Mouse (Mus musculus): ENCODE data around the gene Mfsd11.
"Not testable (repeated sequence)": the region's sequence is repeated elsewhere in the genome, so short reads cannot be mapped to it uniquely, and the experiment has no call there.

Mfsd11 gene

GRCm38 (mm10) chr11:116819932-116820593 is 32.2 kb upstream of the Mfsd11 start:
- no peak for ATAC-seq (ENCODE audit: insufficient number of reproducible peaks, low FRiP score, low TSS enrichment)

GRCm38 (mm10) chr11:116821057-116821940 is 30.9 kb upstream of the Mfsd11 start:
- no peak for ATAC-seq (ENCODE audit: insufficient number of reproducible peaks, low FRiP score, low TSS enrichment)

- ATAC-seq (ENCODE audit: insufficient number of reproducible peaks, low FRiP score, low TSS enrichment): no peak
Observed at GRCm38 (mm10) chr11:116822215-116822614, 30.0 kb upstream of the Mfsd11 start.

GRCm38 (mm10) chr11:116822626-116823025 is 29.6 kb upstream of the Mfsd11 start:
- ATAC-seq (ENCODE audit: insufficient number of reproducible peaks, low FRiP score, low TSS enrichment): no peak

DNA sequence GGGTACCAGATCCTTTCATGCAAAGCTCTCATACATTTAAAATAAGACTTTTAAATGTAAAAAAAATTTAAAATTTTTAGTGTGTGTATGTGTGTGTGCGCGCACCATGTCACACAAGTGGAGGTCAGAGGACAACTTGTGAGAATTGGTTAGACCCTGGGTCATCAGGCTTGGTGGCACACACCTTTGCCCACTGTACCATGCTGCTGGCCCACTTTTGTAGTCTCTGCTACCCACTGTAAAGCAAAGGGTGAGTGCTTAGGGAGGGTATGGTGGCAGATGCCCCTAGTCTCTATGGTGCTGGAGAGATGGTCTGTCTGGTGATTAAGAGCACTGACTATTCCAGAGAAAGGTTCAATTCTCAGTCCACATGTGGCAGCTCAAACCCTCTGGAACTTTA is 29.0 kb upstream of the Mfsd11 start:
- no peak for ATAC-seq (ENCODE audit: insufficient number of reproducible peaks, low FRiP score, low TSS enrichment)

DNA sequence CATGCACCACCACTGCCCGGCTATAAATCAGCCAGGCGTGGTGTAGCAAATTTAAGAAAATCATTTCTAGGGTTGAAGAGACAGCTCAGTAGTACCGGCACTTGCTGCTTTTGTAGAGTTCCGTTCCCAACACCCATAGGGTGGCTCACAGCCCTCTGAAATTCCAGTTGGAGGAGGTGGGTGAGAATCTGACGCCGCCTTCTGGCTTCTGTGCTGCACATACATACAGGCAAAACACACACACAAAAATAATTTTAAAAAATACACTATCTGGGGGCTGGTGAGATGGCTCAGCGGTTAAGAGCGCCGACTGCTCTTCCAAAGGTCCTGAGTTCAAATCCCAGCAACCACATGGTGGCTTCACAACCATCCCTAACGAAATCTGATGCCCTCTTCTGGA is 28.4 kb upstream of the Mfsd11 start:
- not testable (repeated sequence) for ATAC-seq (ENCODE audit: insufficient number of reproducible peaks, low FRiP score, low TSS enrichment)

- no peak for ATAC-seq (ENCODE audit: insufficient number of reproducible peaks, low FRiP score, low TSS enrichment)
Observed at GRCm38 (mm10) chr11:116825230-116825629, 27.0 kb upstream of the Mfsd11 start.

GRCm38 (mm10) chr11:116826550-116827504 is 25.4 kb upstream of the Mfsd11 start:
- no peak for ATAC-seq (ENCODE audit: insufficient number of reproducible peaks, low FRiP score, low TSS enrichment)

DNA sequence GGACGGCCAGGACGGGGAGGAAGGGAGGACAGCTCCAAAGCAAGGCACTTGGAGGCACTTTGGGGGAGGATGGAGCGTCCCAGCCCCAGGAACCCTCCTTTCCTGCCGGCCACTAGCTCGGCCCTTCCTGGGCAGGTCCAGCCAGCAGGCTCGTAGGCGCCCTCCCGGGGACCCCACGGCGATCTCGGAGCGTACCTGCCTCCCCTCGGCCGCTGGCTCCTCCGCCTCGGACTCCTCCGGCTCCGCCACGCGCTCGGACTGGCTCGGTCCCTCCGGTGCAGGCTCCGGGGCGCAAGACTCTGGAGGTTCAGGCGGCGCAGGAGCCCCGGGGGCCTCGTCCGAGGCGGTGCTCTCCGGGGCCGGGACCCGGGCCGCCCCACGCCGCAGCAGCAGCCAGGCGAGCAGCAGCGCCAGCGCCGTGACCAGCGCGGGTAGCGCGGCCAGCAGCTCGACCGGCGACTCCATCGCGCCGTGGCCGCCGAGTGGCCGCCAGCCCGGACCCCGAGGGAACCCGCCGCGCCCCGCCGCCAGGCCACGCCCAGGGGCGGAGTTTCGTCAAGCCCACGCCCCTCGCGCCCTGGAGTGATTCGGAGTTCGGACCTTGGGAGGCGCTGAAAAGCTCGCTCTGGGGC is 24.6 kb upstream of the Mfsd11 start, which contains the start of gene Mxra7:
Mxra7 (minus strand) TSS at position 513 of the 632 bp plus-strand sequence.
- ATAC-seq (ENCODE audit: insufficient number of reproducible peaks, low FRiP score, low TSS enrichment): peak; percentile 43; the same call in 1 of the 2 replicates

DNA sequence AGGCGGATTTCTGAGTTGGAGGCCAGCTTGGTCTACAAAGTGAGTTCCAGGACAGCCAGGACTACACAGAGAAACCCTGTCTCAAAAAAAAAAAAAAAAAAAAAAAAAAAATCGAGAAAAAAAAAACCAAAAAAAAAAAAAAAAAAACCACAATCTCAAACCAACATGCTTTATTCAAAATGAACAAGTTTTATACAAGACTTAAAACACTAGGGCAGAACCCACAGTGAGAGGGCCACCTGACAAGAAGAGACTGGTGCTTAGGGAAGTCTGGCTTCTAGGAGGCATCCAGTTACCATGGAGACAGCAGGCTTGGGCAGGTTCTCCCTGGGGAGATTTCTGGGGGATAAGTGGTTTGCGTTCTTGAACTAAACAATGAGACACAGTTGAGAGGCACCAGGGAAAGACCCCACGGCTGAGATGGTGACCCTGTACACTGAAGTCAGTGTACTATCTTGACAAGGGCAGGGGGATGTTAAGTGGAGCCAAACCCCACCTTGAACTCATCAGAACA is 20.0 kb upstream of the Mfsd11 start:
- no peak for ATAC-seq (ENCODE audit: insufficient number of reproducible peaks, low FRiP score, low TSS enrichment)

GRCm38 (mm10) chr11:116834954-116835353 is 17.3 kb upstream of the Mfsd11 start:
- no peak for ATAC-seq (ENCODE audit: insufficient number of reproducible peaks, low FRiP score, low TSS enrichment)

DNA sequence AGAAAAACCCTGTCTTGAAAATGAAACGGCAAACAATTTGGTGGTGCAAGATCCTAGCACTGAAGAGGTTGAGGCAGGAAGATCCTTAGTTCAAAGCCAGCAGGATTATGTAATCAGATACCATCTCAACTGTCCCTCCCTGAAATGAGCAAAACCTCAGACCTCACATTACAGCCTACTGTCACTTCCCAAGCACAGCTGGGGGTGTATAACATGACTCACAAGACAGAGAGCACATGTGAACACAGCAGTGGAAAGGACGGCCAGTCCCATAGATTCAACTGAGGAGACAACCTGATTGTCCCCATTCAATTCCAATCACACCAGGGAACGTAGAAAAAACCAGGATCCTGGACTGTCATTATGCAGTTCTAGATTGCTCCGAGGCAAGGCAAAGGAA is 16.0 kb upstream of the Mfsd11 start:
- ATAC-seq (ENCODE audit: insufficient number of reproducible peaks, low FRiP score, low TSS enrichment): no peak

DNA sequence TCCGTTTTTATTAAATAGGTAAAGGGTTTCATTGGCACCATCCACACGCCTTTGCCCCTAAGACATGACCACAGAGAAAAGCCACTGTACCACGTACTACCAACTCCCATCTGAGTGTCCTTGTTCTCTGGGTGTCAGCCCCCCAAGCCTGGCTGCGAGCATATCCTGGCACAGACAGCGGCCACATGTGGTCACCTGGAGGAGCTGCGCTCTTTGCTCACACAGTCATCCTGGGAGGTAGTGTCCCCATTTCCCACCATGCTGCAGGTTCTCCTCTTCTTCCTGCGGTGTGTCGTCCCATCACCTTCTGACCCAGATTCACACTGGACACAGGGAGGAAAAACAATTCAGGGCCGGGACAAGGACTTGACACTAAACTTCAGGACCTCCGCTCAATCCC is 14.8 kb upstream of the Mfsd11 start:
- ATAC-seq (ENCODE audit: insufficient number of reproducible peaks, low FRiP score, low TSS enrichment): no peak

DNA sequence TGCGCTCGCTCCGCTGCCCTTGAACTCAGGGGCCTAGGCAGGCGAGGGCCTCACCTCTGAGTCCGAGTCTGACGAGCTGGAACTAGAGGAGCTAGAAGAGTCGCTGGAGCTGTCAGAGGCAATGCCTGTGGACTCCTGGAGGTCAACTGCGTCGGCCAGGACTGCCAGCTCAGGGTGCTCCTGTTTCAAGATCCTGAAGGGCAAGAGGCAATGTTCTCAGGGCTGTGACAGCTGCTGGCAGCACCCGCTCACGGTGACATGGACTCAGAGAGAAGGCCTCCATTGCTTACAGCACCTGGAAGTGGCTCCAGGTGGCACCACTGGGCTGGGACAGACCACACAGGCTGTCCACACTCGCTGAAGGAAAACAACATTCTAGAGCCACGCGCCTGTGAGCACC is 13.3 kb upstream of the Mfsd11 start:
- ATAC-seq (ENCODE audit: insufficient number of reproducible peaks, low FRiP score, low TSS enrichment): no peak

DNA sequence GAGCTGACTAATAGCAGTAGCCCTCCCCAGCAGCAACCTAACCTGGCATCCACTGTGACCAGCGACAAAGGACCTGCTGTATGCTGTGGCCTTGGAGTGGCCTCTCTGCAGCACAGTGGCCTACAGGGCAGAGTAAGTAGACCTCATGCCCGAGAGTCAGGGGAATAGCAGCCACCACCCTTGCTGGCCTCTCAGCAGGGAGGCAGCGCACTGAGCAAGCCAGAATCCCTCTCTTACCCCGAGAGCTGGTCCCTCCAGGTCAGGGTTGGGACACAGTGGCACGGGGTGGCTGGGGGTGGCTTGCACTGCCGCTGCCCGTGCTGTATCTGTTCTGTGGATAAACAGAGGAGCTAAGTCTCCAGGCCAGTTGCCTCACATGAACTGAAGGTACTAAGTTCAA is 12.6 kb upstream of the Mfsd11 start:
- ATAC-seq (ENCODE audit: insufficient number of reproducible peaks, low FRiP score, low TSS enrichment): no peak

DNA sequence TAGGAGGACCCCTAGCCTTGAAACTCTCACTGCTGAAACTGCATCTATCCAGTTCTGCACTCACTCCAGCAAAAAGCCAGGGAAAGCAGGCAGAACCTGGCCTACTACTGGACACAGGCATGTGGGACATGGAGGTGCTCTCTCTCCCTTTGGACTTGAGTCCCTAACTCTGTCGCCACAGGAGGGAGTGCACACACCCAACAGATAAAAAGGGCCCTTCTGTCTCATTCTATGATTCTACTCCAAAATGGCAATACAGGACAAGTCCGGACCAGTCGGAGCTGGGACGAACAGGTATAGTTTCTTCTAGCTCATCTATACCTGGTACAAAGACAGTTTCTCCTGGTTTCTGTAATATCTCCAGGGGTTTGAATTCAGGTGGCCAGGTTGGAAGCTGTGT is 11.5 kb upstream of the Mfsd11 start:
- ATAC-seq (ENCODE audit: insufficient number of reproducible peaks, low FRiP score, low TSS enrichment): no peak

GRCm38 (mm10) chr11:116842531-116843260 is 9.5 kb upstream of the Mfsd11 start:
- peak; percentile 26; the same call in 1 of the 2 replicates for ATAC-seq (ENCODE audit: insufficient number of reproducible peaks, low FRiP score, low TSS enrichment)

- ATAC-seq (ENCODE audit: insufficient number of reproducible peaks, low FRiP score, low TSS enrichment): peak; percentile 94
Observed at GRCm38 (mm10) chr11:116843261-116844233, 8.7 kb upstream of the Mfsd11 start, which contains the start of the genes Mettl23 and Jmjd6. TSS of gene Mettl23 (plus strand) at chr11:116843278. TSS of gene Jmjd6 (minus strand) at chr11:116843449.
